Mouse (Mus musculus) ovary, postnatal 36 days (tissue): ENCODE measurements around the gene Sarnp.

Source experiments
- DNase-seq: peaks from one replicate; pipeline ENCODE4 v3.0.0; 2022; ENCODE audit warnings: low spot score, mixed read lengths

Sarnp gene

GRCm38 (mm10) chr10:128817033-128817432, at the start of gene Sarnp:
Gene Sarnp, plus strand, starts transcription at chr10:128817333.
- DNase-seq = no peak

- DNase-seq = no peak
Measured at GRCm38 (mm10) chr10:128772895-128773294, 44.2 kb upstream of the Sarnp start.

GRCm38 (mm10) chr10:128773685-128774084, 43.4 kb upstream of the Sarnp start:
- DNase-seq = no peak

- no peak for DNase-seq
Measured at GRCm38 (mm10) chr10:128778441-128778840, 38.7 kb upstream of the Sarnp start.

GRCm38 (mm10) chr10:128779011-128779795, 37.9 kb upstream of the Sarnp start:
- peak; percentile 55 for DNase-seq

- DNase-seq = no peak
Measured at GRCm38 (mm10) chr10:128780200-128780599, 36.9 kb upstream of the Sarnp start.

GRCm38 (mm10) chr10:128790398-128791124, 26.6 kb upstream of the Sarnp start, which contains the start of gene Mmp19:
Gene Mmp19, plus strand, starts transcription at chr10:128790910.
- no peak for DNase-seq

GRCm38 (mm10) chr10:128792041-128792440, 25.1 kb upstream of the Sarnp start:
- DNase-seq = no peak

- no peak for DNase-seq
Measured at GRCm38 (mm10) chr10:128793258-128793657, 23.9 kb upstream of the Sarnp start.

GRCm38 (mm10) chr10:128794391-128794790, 22.7 kb upstream of the Sarnp start:
- no peak for DNase-seq

- DNase-seq = no peak
Measured at GRCm38 (mm10) chr10:128795581-128795980, 21.6 kb upstream of the Sarnp start.

- no peak for DNase-seq
Measured at GRCm38 (mm10) chr10:128798676-128799075, 18.5 kb upstream of the Sarnp start.

- DNase-seq = no peak
Measured at GRCm38 (mm10) chr10:128801981-128802495, 15.1 kb upstream of the Sarnp start.

GRCm38 (mm10) chr10:128802956-128803355, 14.2 kb upstream of the Sarnp start:
- no peak for DNase-seq

- DNase-seq = no peak
Measured at GRCm38 (mm10) chr10:128803361-128803760, 13.8 kb upstream of the Sarnp start.

GRCm38 (mm10) chr10:128803771-128804270, 13.3 kb upstream of the Sarnp start, which contains the start of gene Dnajc14:
Gene Dnajc14, plus strand, starts transcription at chr10:128804062.
- DNase-seq = peak; percentile 61

- DNase-seq = no peak
Measured at GRCm38 (mm10) chr10:128804271-128805091, 12.7 kb upstream of the Sarnp start, which contains the start of gene Tmem198b. Gene Tmem198b, minus strand, starts transcription at chr10:128804370.

GRCm38 (mm10) chr10:128805092-128806000, 11.8 kb upstream of the Sarnp start:
- peak; percentile 94 for DNase-seq

- no peak for DNase-seq
Measured at GRCm38 (mm10) chr10:128806086-128806485, 11.0 kb upstream of the Sarnp start.

- DNase-seq = no peak
Measured at GRCm38 (mm10) chr10:128807018-128807417, 10.1 kb upstream of the Sarnp start.

- no peak for DNase-seq
Measured at GRCm38 (mm10) chr10:128820217-128820616, 3.1 kb downstream of the Sarnp start.
